Mouse (Mus musculus) kidney, adult 8-10 months (tissue): ENCODE results near the gene Nexn.
"Not testable (repeated sequence)": the region's sequence is repeated elsewhere in the genome, so short reads cannot be mapped to it uniquely, and the experiment has no call there.

Experiments used
- DNase-seq, 2 experiments: peaks; one replicate each; pipeline ENCODE4 v3.0.0; 2022

The Nexn gene

GRCm38 (mm10) chr3:152266036-152266421 is at the start of gene Nexn:
Gene Nexn (minus strand): TSS chr3:152266350.
- DNase-seq: no peak

- DNase-seq: peak; percentile 76 to 84
Measured at GRCm38 (mm10) chr3:152315613-152316012, 49.5 kb upstream of the Nexn start.

- DNase-seq: not testable (repeated sequence)
Measured at GRCm38 (mm10) chr3:152314666-152315065, 48.5 kb upstream of the Nexn start.

- DNase-seq: no peak
Measured at GRCm38 (mm10) chr3:152309250-152309645, 43.1 kb upstream of the Nexn start.

- DNase-seq: no peak
Measured at GRCm38 (mm10) chr3:152308485-152309249, 42.5 kb upstream of the Nexn start.

- no peak for DNase-seq
Measured at GRCm38 (mm10) chr3:152305971-152306370, 39.8 kb upstream of the Nexn start.

GRCm38 (mm10) chr3:152305080-152305479 is 38.9 kb upstream of the Nexn start:
- DNase-seq: no peak

- DNase-seq: peak; percentile 10 to 27
Measured at GRCm38 (mm10) chr3:152304093-152304815, 38.1 kb upstream of the Nexn start.

GRCm38 (mm10) chr3:152302991-152303390 is 36.8 kb upstream of the Nexn start:
- DNase-seq: no peak

GRCm38 (mm10) chr3:152300376-152301337 is 34.5 kb upstream of the Nexn start:
- DNase-seq: peak in 1 of 2 experiments; percentile 9

- no peak for DNase-seq
Measured at GRCm38 (mm10) chr3:152295896-152296295, 29.7 kb upstream of the Nexn start.

- DNase-seq: no peak
Measured at GRCm38 (mm10) chr3:152294400-152294799, 28.2 kb upstream of the Nexn start.

GRCm38 (mm10) chr3:152293530-152294181 is 27.5 kb upstream of the Nexn start:
- DNase-seq: no peak

- no peak for DNase-seq
Measured at GRCm38 (mm10) chr3:152291895-152292294, 25.7 kb upstream of the Nexn start.

GRCm38 (mm10) chr3:152290175-152290798 is 24.1 kb upstream of the Nexn start:
- no peak for DNase-seq

- peak; percentile 39 to 40 for DNase-seq
Measured at GRCm38 (mm10) chr3:152288740-152289139, 22.6 kb upstream of the Nexn start.

GRCm38 (mm10) chr3:152288276-152288675 is 22.1 kb upstream of the Nexn start:
- DNase-seq: no peak

GRCm38 (mm10) chr3:152287810-152288209 is 21.7 kb upstream of the Nexn start:
- DNase-seq: no peak

- no peak for DNase-seq
Measured at GRCm38 (mm10) chr3:152284759-152285158, 18.6 kb upstream of the Nexn start.

GRCm38 (mm10) chr3:152284306-152284705 is 18.2 kb upstream of the Nexn start:
- no peak for DNase-seq

- no peak for DNase-seq
Measured at GRCm38 (mm10) chr3:152282126-152282525, 16.0 kb upstream of the Nexn start.

- no peak for DNase-seq
Measured at GRCm38 (mm10) chr3:152278431-152278830, 12.3 kb upstream of the Nexn start.
